Mouse (Mus musculus) spleen, postnatal 4 days (tissue): ENCODE measurements at regions not wholly inside any gene's neighbourhood (a gene's known extent, or its start where the extent isn't known, plus 50 kb on each side); places are given as distances from the start of the nearest gene placed in this dataset.

Experiments
- DNase-seq, 2 experiments: peaks; one replicate each; pipeline ENCODE4 v3.0.0; 2022; ENCODE audit warnings: low spot score in 2 of 2

DNA sequence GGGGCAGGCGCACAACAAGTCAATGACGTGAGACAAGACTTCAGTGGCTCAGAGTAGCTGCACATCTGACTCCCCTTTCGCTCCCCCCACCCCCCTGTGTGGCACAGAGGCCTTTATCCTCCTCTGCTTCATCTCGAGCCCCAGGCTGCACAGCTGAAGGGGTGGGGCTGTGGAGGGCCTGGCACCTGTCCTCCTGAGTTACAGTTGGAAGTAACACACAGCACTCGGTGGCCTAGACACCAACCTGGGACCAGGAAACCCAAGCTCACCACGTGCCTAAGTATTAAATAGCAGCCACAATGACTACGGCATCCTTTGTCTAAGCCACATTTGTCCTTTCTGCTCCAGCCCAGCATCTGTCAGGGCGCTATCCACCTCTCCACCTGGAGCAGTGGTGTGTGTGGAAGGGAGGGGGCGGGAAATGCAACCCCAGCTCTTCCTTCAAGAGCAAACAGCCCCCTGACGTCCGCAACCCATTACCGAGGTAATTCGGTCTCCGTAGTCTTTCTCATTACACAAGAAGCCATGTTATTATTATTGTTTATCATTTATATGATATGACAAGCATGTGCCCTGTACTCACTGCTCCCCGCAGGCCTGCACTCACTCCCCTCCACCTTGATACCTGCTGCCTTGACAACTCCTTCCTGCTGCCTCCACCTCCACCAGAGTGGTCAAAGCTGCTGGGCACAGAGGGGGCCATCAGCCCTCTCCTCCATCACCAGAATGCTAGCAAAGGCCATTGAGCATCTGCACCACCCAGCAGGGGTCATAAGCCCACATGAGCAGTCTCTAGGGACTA, 73.7 kb upstream of the Igsf21 start:
- no peak for DNase-seq

- DNase-seq: no peak
These were observed 66.1 kb upstream of the Igsf21 start for GRCm38 (mm10) chr4:140312635-140313034.

DNA sequence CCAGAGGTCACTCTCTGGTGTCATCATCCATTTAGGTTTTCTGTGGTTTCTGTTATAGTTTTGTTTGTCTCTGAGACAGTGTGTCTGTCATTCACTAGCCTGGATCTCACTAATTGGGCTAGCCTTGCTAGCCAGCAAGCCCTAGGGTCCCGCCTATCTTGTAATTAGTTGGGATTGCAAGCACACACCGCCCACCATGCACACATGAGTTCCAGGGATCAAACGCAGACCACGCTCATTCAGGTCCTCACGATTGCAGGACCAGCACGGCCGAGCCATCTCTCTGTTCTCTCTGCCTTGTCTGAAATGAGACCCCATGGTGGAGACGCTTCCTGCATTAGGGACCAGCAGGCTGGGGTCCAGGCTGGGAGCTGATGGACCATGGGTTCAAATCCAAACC, 60.9 kb upstream of the Igsf21 start:
- DNase-seq: no peak

DNA sequence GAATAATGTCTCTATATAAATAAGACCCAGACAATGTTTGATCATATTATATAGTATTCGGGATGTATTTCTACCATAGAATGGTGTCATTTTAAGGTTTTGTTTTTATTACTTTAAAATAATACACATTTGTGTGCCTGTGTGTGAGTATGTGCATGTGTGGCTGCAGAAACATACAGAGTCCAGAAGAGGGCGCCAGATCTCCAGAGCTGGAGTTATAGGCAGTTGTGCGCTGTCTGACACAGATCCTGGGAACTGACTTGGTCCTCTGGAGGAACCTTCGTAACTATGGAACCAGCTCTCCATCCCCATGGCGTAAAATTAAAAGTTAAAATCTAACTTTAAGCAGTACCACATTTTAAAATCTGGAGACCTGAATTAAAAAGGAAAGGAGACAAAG, 58.4 kb upstream of the Igsf21 start:
- DNase-seq: no peak

DNA sequence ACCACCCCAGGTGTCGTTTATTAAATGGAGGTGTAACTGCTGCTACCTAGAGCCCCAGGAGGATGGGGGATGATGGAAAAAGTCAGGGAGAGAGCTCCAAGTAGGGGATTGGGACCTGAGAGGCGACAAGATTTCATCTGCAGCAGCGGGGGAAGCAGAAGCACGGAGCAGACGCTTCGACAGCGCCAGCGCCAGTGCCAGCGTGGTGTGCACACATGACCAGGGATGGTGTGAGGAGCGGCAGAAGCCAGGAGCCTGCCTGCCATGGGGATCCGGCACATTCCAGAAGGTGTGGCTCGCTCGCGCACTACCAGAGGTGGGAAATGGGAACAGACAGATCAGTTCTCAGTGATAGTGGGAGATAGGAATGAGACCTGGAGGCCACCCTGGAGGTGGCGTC, 55.1 kb upstream of the Igsf21 start:
- no peak for DNase-seq

GRCm38 (mm10) chr4:140297912-140298620, 51.5 kb upstream of the Igsf21 start:
- no peak for DNase-seq
